10 mouse cellular contexts compared by ENCODE assay signal in the genomic region with DNA sequence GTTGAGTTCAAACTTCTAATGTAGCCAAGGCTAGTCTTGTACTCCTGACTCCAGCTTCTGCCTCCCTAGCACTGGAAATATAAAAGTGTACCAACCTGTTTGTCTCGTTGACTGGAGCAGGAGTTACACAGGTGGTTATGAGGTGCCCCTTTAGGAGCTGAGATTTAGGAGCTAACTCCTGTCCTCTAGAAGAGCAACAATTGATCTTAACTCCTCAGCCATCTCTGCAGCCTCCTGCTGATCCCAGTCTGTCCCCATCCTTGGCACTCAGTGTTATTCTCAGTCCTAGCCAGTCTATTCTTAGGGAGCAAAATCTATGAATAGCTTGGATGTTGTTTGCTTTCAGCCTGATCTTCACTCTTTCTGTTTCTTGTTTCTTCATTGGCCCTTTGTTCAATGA. TPM values are rescaled to one million over a fixed set of nuclear protein-coding genes. Genes with fewer than 3 reads are reported as not detected.
A peak's percentile ranks its signal among the peaks of the same experiment; 100 is the strongest.
DNase-seq lines count a peak whose midpoint lies in the region; ATAC-seq and TF ChIP-seq lines count a peak whose summit lies in the region.
"Had no signal": no experiment of that assay in that cellular context is flagged by ENCODE, and none has a peak within 500 bp of the region (broad histone marks: within the 10 kb centered on the region; RNA-seq: fewer than 3 reads in every experiment).

No protein-coding gene starts in this region.

- H3K9ac ChIP-seq in limb, embryonic 13.5 days, result no peak overlapping the region
- no peak overlapping the region for H3K9ac ChIP-seq in embryonic facial prominence, embryonic 13.5 days

- peak overlapping the region; percentile 23 for H3K4me2 ChIP-seq in limb, embryonic 13.5 days (replicated peaks)
- peak overlapping the region; percentile 44 for H3K4me2 ChIP-seq in embryonic facial prominence, embryonic 13.5 days
- peak overlapping the region; percentile 95 for H3K4me2 ChIP-seq in myocyte (ENCODE audit: low read depth)

- intact Hi-C loops in gastrocnemius, adult 2 months (cut with DNase I), result loop anchor here (1.0 kb wide), 1 partner anchor 55 kb away; no protein-coding TSS in a partner anchor

- peak overlapping the region; percentile 90 for H3K4me3 ChIP-seq in gastrocnemius, adult 2 months
- no peak overlapping the region for H3K4me3 ChIP-seq in limb, embryonic 13.5 days
- no peak overlapping the region for H3K4me3 ChIP-seq in limb, embryonic 10.5 days
- no peak overlapping the region for H3K4me3 ChIP-seq in embryonic facial prominence, embryonic 13.5 days
- H3K4me3 ChIP-seq in myocyte, result peak overlapping the region; percentile 73

- peak overlapping the region; percentile 96 for H3K27ac ChIP-seq in gastrocnemius, adult 2 months
- H3K27ac ChIP-seq in limb, embryonic 13.5 days, result no peak overlapping the region
- no peak overlapping the region for H3K27ac ChIP-seq in limb, embryonic 10.5 days
- no peak overlapping the region for H3K27ac ChIP-seq in embryonic facial prominence, embryonic 13.5 days

- H3K4me1 ChIP-seq in limb, embryonic 13.5 days, result 0 out of 2 replicates have a peak, but pooled peaks cover 3% of the 10 kb centered on the region
- H3K4me1 ChIP-seq in limb, embryonic 10.5 days, result 0 out of 2 replicates have a peak, but pooled peaks cover 5% of the 10 kb centered on the region
- H3K4me1 ChIP-seq in embryonic facial prominence, embryonic 13.5 days, result peaks cover 5% of the 10 kb centered on the region; the same call in 1 of the 2 replicates

- TF ChIP-seq CTCF in gastrocnemius, adult 2 months (IDR thresholded peaks at IDR 0.05), result no peak

- H3K27me3 ChIP-seq in limb, embryonic 13.5 days, result no peaks in the 10 kb centered on the region
- no peaks in the 10 kb centered on the region for H3K27me3 ChIP-seq in limb, embryonic 10.5 days (ENCODE audit: low read depth, poor library complexity, severe bottlenecking)
- H3K27me3 ChIP-seq in embryonic facial prominence, embryonic 13.5 days, result no peaks in the 10 kb centered on the region
- H3K27me3 ChIP-seq in myocyte (ENCODE audit: control insufficient read depth, insufficient read depth, insufficient read length), result no peaks in the 10 kb centered on the region

- no peak for ATAC-seq in limb, embryonic 13.5 days (ENCODE audit: low FRiP score, low read depth)
- no peak for ATAC-seq in embryonic facial prominence, embryonic 13.5 days (ENCODE audit: insufficient number of reproducible peaks, insufficient read depth, low FRiP score, low TSS enrichment, low read depth)
- no peak for ATAC-seq in megakaryocyte-erythroid progenitor cell, adult 5-6 weeks (replicated peaks; ENCODE audit: low FRiP score, low TSS enrichment, poor library complexity, severe bottlenecking)

- TF ChIP-seq POLR2A in myocyte (IDR thresholded peaks at IDR 0.05; ENCODE audit: insufficient read length, low read depth), result no peak

- peaks cover 28% of the 10 kb centered on the region for H3K79me2 ChIP-seq in myocyte (ENCODE audit: control insufficient read depth, insufficient read depth)

- DNase-seq in gastrocnemius, adult 2 months, result peak; percentile 47
- no peak for DNase-seq in gastrocnemius, adult 18-20 months (ENCODE audit: low spot score)
- DNase-seq in limb, embryonic 10.5 days (ENCODE audit: low spot score), result no peak
- no peak for DNase-seq in frontal cortex, postnatal 10 days (ENCODE audit: low spot score in 2 of 2)
- DNase-seq: adrenal gland, adult 2 months had no signal

- no peak overlapping the region for H3ac ChIP-seq in myocyte (ENCODE audit: control insufficient read depth, insufficient read length)

- peaks cover 11% of the 10 kb centered on the region for H3K36me3 ChIP-seq in limb, embryonic 13.5 days
- H3K36me3 ChIP-seq in limb, embryonic 10.5 days, result no peaks in the 10 kb centered on the region
- peaks cover 7% of the 10 kb centered on the region; the same call in 1 of the 2 replicates for H3K36me3 ChIP-seq in embryonic facial prominence, embryonic 13.5 days
- H3K36me3 ChIP-seq in myocyte (ENCODE audit: control insufficient read depth, insufficient read depth), result peaks cover 42% of the 10 kb centered on the region

- H3K9me3 ChIP-seq in limb, embryonic 13.5 days, result no peaks in the 10 kb centered on the region
- H3K9me3 ChIP-seq in limb, embryonic 10.5 days (replicated peaks), result no peaks in the 10 kb centered on the region
- no peaks in the 10 kb centered on the region for H3K9me3 ChIP-seq in embryonic facial prominence, embryonic 13.5 days

- 72% methylated on average over 1 of the region's 1 CpGs for WGBS in limb, embryonic 13.5 days
- 85% methylated on average over 1 of the region's 1 CpGs for WGBS in limb, embryonic 10.5 days
- WGBS in embryonic facial prominence, embryonic 13.5 days, result 67% methylated on average over 1 of the region's 1 CpGs

TF ChIP-seq in myocyte, 11 proteins besides CTCF, POLR2A, EP300 and RAD21:
- TF ChIP-seq MYOD1 (IDR thresholded peaks at IDR 0.05; ENCODE audit: control insufficient read depth in 1 of 3, insufficient read length in 2 of 3, low read depth in 2 of 3), result no peak
- no peak for TF ChIP-seq REST (IDR thresholded peaks at IDR 0.05; ENCODE audit: insufficient read depth, insufficient read length)
- TF ChIP-seq POLR2AphosphoS2 (IDR thresholded peaks at IDR 0.05; ENCODE audit: insufficient read length, low read depth), result peak; percentile 73
- no peak for TF ChIP-seq E2F4 (IDR thresholded peaks at IDR 0.05; ENCODE audit: insufficient read depth)
- TF ChIP-seq TCF3 (IDR thresholded peaks at IDR 0.05; ENCODE audit: insufficient read length, low read depth), result no peak
- no peak for TF ChIP-seq TCF12 (IDR thresholded peaks at IDR 0.05; ENCODE audit: insufficient read depth, poor library complexity, severe bottlenecking)

RNA-seq across cellular contexts. Expression of a gene that starts 2.1 kb away (rescaled TPM):
- 100 to 1,000 TPM in 1 of 2 experiments, 10 to 100 TPM in 1; 73.7 to 109 TPM for total RNA-seq in gastrocnemius, adult 2 months (2021)
- total RNA-seq in gastrocnemius, adult 18-20 months (2021), result 10 to 100 TPM; 54.9 to 94.0 TPM
- 0.15 TPM in 1 of 2 replicates, not detected in the other for polyA plus RNA-seq in limb, embryonic 13.5 days (2015; fragmentation: Nextera tagmentation; extraction: Ambion mirVana)
- polyA plus RNA-seq in limb, embryonic 10.5 days (2016; fragmentation: Nextera tagmentation; extraction: Ambion mirVana), result not detected in 2 replicates
- polyA plus RNA-seq in embryonic facial prominence, embryonic 13.5 days (2015; fragmentation: Nextera tagmentation; extraction: Ambion mirVana), result 0.28 and 0.58 TPM in 2 replicates
- polyA plus RNA-seq in myocyte (2012; fragmentation: generic; extraction: Trizol), result 19.7 TPM
- total RNA-seq in megakaryocyte-erythroid progenitor cell, adult 5-6 weeks (2014; fragmentation: Nextera tagmentation), result 18.0 and 43.7 TPM in 2 replicates
- total RNA-seq in megakaryocyte-erythroid progenitor cell, adult 5-6 weeks (2017), result 78.9 and 151 TPM in 2 replicates
- polyA plus RNA-seq: limb, embryonic 11.5 days had no signal

Comparison
In these comparisons a context has a peak if more than half of its experiments do, and no peak if none do; other contexts are left out.
1. H3K4me3 ChIP-seq: peak in gastrocnemius, adult 2 months (single experiment) and myocyte (single experiment); none in limb, embryonic 13.5 days (single experiment), limb, embryonic 10.5 days (single experiment) and embryonic facial prominence, embryonic 13.5 days (single experiment).
2. H3K4me2 ChIP-seq: peak in every context shown above with its lines; median percentile 95 in myocyte; 44 in embryonic facial prominence, embryonic 13.5 days; 23 in limb, embryonic 13.5 days.
3. RNA of a gene that starts 2.1 kb away (polyA plus RNA-seq): 19.7 TPM in myocyte (single experiment); 0.28 to 0.58 TPM in embryonic facial prominence, embryonic 13.5 days, 0.15 TPM in limb, embryonic 13.5 days and not detected in limb, embryonic 10.5 days; every median in the first group is over 10 times any median in the second.